Mouse (Mus musculus): ENCODE results near the gene Prps1. TPM values are rescaled to one million over a fixed set of nuclear protein-coding genes. Genes with fewer than 3 reads are reported as not detected.
A peak's percentile ranks its signal among the peaks of the same experiment; 100 is the strongest.

Gene Prps1
- polyA plus RNA-seq, 1 experiment from 2014 or later = 42.7 TPM

- H3K4me1 ChIP-seq = peaks cover 15% of the 10 kb centered on the region; the same call in 1 of the 2 replicates
- ATAC-seq (ENCODE audit: insufficient number of reproducible peaks, low FRiP score, low TSS enrichment, low read depth) = no peak
- H3K27me3 ChIP-seq = peaks cover 14% of the 10 kb centered on the region; the same call in 1 of the 2 replicates
- H3K4me2 ChIP-seq (replicated peaks) = no peak overlapping the region
- H3K9me3 ChIP-seq (replicated peaks) = no peaks in the 10 kb centered on the region
- no peak overlapping the region for H3K9ac ChIP-seq
- WGBS = 69% methylated on average over 2 of the region's 2 CpGs
- no peaks in the 10 kb centered on the region for H3K36me3 ChIP-seq
- no peak overlapping the region for H3K27ac ChIP-seq (replicated peaks)
- no peak overlapping the region for H3K4me3 ChIP-seq (replicated peaks)
These were observed 57.0 kb downstream of the Prps1 start for GRCm38 (mm10) chrX:140513379-140513778.

GRCm38 (mm10) chrX:140518351-140518750 lies 61.9 kb downstream of the Prps1 start:
- no peak overlapping the region for H3K4me3 ChIP-seq (replicated peaks)
- WGBS = 77% methylated on average over 8 of the region's 8 CpGs
- ATAC-seq (ENCODE audit: insufficient number of reproducible peaks, low FRiP score, low TSS enrichment, low read depth) = no peak
- no peaks in the 10 kb centered on the region for H3K9me3 ChIP-seq (replicated peaks)
- H3K9ac ChIP-seq = no peak overlapping the region
- no peaks in the 10 kb centered on the region for H3K36me3 ChIP-seq
- H3K27ac ChIP-seq (replicated peaks) = no peak overlapping the region
- no peak overlapping the region for H3K4me2 ChIP-seq (replicated peaks)
- no peaks in the 10 kb centered on the region for H3K4me1 ChIP-seq
- peaks cover 5% of the 10 kb centered on the region; the same call in 1 of the 2 replicates for H3K27me3 ChIP-seq

GRCm38 (mm10) chrX:140520146-140521102 lies 64.0 kb downstream of the Prps1 start:
- H3K4me1 ChIP-seq = no peaks in the 10 kb centered on the region
- peaks cover 3% of the 10 kb centered on the region; the same call in 1 of the 2 replicates for H3K27me3 ChIP-seq
- no peaks in the 10 kb centered on the region for H3K36me3 ChIP-seq
- H3K4me2 ChIP-seq (replicated peaks) = peak overlapping the region; percentile 38
- peak overlapping the region; percentile 74 for H3K27ac ChIP-seq (replicated peaks)
- peak overlapping the region; percentile 16 for H3K4me3 ChIP-seq (replicated peaks)
- no peak overlapping the region for H3K9ac ChIP-seq
- WGBS = 20% methylated on average over 25 of the region's 25 CpGs
- no peaks in the 10 kb centered on the region for H3K9me3 ChIP-seq (replicated peaks)
- ATAC-seq (ENCODE audit: insufficient number of reproducible peaks, low FRiP score, low TSS enrichment, low read depth) = peak; percentile 96

GRCm38 (mm10) chrX:140522071-140522765 lies 65.8 kb downstream of the Prps1 start:
- Histone ChIP-seq H3K27ac (replicated peaks) (no peak overlapping the region), H3K27me3 (peaks cover 3% of the 10 kb centered on the region; the same call in 1 of the 2 replicates), H3K4me3 (replicated peaks) (no peak overlapping the region), H3K9me3 (replicated peaks) (no peaks in the 10 kb centered on the region), H3K36me3 (no peaks in the 10 kb centered on the region), H3K4me2 (replicated peaks) (no peak overlapping the region), H3K9ac (no peak overlapping the region), H3K4me1 (no peaks in the 10 kb centered on the region)
- 48% methylated on average over 14 of the region's 14 CpGs for WGBS
- ATAC-seq (ENCODE audit: insufficient number of reproducible peaks, low FRiP score, low TSS enrichment, low read depth) = no peak

GRCm38 (mm10) chrX:140524231-140524630 lies 67.8 kb downstream of the Prps1 start:
- Histone ChIP-seq H3K27me3 (no peaks in the 10 kb centered on the region; the same call in 1 of the 2 replicates), H3K4me2 (replicated peaks) (no peak overlapping the region), H3K4me3 (replicated peaks) (no peak overlapping the region), H3K4me1 (no peaks in the 10 kb centered on the region), H3K36me3 (no peaks in the 10 kb centered on the region), H3K27ac (replicated peaks) (no peak overlapping the region), H3K9ac (no peak overlapping the region), H3K9me3 (replicated peaks) (no peaks in the 10 kb centered on the region)
- ATAC-seq (ENCODE audit: insufficient number of reproducible peaks, low FRiP score, low TSS enrichment, low read depth) = no peak
- 82% methylated on average over 5 of the region's 5 CpGs for WGBS

Other genes with a start within 250 kb of the Prps1 start
- gene Frmpd3, start 114.3 kb upstream of the Prps1 start, polyA plus RNA-seq (2015; fragmentation: Nextera tagmentation; extraction: Ambion mirVana) = 0.11 and 0.33 TPM in 2 replicates
- gene Tsc22d3, start 144.0 kb downstream of the Prps1 start, polyA plus RNA-seq (2015; fragmentation: Nextera tagmentation; extraction: Ambion mirVana) = 129 and 132 TPM in 2 replicates
- 6.4 and 7.7 TPM in 2 replicates for gene Mid2, start 208.0 kb downstream of the Prps1 start, polyA plus RNA-seq (2015; fragmentation: Nextera tagmentation; extraction: Ambion mirVana)